Mouse (Mus musculus) left cerebral cortex, postnatal 14 days (tissue): ENCODE data around the gene Gm16181. TPM values are rescaled to one million over a fixed set of nuclear protein-coding genes. Genes with fewer than 3 reads are reported as not detected.

ENCODE experiments used
- DNase-seq, 2 experiments: peaks; one replicate each; pipeline ENCODE4 v3.0.0; 2021 to 2022; ENCODE audit warnings: low spot score in 2 of 2, mixed read lengths in 1 of 2
- intact Hi-C: fragments of 180-260 bp; cut with DNase I; formaldehyde crosslinking; loops from one replicate; pipeline ENCODE4 v1.15.1; 2025
- total RNA-seq, 2 experiments: library from RNA; stranded (reverse); gene quantifications; 2 replicates each; pipeline ENCODE4 v1.2.3; 2021

Gm16181 gene
- total RNA-seq, 2 experiments from 2014 or later: not detected

DNA sequence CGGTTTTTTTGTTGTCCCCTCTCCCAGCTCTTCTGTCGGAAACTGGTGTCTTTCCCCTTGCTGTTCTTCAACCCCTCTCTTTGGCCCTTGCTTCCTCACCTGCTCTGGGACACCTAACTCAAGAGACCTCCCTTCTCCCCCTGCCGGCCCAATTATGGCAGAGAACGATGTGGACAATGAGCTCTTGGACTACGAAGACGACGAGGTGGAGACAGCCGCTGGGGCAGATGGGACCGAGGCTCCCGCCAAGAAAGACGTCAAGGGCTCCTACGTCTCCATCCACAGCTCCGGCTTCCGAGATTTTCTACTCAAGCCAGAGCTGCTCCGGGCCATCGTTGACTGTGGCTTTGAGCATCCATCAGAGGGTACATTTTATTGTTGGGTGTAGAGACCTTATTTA lies 22.5 kb downstream of the Gm16181 start:
- intact Hi-C loops: no loop called here
- DNase-seq: peak; percentile 47 to 67

DNA sequence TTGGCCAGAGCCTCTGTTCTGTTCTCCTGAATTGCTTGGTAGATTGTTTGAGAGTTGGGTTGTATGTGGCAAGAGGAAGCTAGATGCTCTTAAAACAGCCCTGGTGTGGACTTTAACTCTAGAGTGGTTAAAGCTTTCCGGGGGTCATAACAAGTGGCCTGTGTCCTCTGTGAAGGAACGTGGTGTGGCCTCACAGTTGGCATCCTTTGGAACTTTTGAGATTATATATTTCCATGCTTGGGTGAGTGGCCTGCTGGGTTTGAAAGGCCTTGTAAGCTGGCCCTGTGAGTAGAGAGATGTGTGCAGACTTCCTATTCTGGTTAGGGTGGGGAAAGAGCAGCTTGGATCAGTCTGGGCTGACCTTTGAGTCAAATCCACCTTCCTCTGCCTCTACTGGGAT lies 24.4 kb downstream of the Gm16181 start:
- intact Hi-C loops: no loop called here
- peak in 1 of 2 experiments; percentile 5 for DNase-seq

DNA sequence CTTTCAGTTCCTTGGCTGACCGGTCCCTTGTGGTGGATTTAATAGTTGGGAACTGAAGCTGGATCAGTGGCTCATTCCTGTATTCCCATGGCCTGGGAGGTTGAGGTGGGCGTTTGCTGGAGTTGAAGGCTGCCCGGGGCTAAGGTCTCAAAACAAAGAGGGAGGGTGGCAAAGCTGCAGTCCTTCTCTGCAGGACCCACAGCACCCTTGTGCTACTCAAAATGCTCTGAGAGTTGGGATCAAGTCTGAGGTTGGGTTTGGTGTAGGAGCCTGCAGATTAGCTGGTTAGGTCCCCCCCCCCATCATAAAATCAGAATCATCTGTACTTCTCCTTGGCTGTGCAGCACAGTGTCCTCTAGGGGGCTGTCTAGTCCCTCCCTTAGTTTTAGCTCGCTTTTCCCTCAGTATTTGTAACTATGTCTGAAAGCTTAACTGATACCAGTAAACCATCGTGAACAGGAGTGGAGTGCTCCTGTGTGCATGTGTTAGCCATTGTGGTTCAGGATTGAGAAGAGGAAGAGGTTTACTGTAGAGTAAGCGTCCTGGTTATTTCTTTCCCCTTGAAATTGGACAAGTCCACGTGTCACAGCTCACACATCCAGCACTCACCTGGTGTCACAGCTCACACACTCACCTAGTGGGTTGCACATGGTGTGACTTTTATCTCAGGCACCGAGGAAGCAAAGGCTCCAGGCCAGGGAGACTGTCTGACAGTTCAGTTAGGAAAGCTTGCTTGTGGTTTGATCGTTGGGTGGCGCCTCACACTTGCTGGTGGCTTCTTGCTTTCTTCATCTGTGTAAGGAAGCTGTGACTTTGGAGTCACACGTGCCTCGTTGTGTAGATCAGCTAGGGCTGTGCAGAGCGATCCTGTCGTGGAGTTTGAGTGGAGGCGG lies 25.3 kb downstream of the Gm16181 start:
- intact Hi-C loops: no loop called here
- peak in 1 of 2 experiments; percentile 40 for DNase-seq

DNA sequence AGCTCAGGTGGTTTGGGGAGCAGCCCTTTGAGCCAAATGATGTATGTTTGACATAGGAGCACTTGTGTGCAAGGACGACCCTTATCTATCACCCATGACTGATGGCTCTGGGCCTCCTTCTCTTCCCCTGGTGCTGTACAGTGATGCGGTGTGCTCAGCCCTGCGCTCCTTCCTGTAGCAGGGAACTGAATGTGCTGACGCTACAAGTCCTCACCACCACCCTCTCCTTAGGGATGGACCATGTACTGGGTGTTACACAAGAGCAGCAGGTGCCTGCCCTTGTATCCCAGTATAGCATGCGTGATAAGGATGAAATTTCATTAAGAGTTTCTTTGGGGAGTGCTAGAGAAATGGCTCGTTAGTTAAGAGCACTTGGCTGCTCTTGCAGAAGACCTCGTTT lies 26.5 kb downstream of the Gm16181 start:
- intact Hi-C loops: no loop called here
- no peak for DNase-seq

DNA sequence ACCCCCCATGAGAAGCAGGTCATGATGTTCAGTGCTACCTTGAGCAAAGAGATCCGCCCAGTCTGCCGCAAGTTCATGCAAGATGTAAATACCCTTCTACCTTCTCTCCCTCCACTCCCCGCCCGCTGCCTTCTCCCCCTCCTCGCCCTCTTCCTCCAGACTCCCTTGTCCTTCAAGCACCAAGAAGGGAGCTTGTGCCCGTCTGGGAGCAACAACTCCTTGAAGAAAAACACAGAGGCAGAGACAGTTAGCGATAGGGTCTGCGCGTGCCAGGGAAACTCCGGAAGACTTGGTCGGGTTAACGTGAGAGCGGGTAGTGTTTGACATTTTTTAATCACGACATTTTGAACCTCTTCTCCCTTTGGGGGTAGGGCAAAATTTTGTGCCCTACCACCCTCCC lies 28.4 kb downstream of the Gm16181 start:
- intact Hi-C loops: no loop called here
- no peak for DNase-seq

DNA sequence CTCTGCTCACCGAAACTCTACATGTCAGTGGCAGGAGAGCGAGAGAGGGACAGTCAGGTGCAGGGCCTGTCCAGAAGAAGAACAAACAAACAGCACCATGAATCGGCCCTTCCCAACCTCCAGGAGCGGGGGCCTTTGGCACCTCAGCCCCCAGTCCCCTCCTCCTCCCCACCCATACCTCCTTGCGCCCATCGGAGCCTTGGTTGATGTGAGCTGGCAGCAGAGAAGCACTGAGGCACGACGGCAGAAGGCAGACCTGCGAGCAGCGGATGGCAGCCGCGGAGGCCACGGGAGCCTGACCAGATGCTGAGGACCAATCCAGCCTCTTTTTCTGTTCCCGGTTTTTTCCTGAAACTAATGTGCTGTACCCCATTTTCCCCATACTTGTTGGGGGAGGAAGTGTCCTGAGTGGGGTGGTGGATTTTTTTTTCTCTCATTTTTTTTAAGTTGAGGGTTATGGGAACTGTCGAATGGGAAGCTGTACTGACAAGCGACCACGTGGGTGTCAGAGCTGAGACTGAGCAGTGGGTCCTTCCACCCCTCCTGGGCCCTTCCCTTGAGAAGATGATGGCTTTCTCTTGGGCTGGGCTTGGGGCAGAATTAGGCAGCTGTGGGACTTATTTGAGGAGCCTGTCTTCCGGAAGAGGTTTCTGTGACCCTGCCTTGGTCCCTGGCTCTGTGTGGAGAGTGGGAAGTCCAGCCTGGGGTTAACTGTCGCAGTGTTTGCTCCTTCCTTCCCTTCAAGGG lies 29.0 kb downstream of the Gm16181 start:
- no peak for DNase-seq
- intact Hi-C loops: no loop called here

DNA sequence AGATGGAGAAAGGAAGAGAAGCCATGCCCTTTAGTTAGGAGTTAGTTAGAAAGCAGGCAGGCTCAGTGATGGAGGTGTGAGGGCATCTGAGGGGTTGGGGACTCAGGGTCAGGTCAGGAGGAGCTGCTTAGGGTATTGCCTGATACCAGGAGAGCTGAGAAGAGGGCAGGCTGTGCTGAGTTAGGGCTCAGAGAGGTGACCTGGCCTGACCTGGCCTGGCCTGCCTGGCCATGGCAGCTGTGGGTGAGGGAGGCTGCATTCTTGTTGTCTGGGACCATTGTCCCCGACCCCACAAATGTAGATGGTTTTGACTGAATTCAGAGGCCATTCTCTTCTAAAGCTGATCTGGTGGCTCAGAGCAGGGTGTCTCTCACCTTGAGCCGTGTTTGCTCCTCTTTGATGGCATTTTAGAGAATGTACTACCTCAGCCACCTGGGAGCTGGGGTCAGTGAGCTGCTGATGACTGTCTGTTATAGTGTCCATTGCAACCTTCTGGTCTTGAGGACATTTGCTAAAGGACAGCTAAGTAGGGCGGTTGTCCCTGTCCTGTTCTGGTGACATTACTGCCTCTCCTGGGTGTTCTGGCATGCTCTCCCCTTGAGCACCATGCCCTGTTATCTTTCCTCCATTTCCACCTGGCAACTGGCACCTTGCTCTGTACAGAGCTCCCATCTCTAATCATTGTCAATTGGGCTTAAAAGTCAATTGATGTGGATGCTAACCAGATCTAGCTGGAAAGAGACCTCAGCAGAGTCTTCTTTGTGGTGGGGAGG lies 29.9 kb downstream of the Gm16181 start:
- intact Hi-C loops: no loop called here
- DNase-seq: no peak

DNA sequence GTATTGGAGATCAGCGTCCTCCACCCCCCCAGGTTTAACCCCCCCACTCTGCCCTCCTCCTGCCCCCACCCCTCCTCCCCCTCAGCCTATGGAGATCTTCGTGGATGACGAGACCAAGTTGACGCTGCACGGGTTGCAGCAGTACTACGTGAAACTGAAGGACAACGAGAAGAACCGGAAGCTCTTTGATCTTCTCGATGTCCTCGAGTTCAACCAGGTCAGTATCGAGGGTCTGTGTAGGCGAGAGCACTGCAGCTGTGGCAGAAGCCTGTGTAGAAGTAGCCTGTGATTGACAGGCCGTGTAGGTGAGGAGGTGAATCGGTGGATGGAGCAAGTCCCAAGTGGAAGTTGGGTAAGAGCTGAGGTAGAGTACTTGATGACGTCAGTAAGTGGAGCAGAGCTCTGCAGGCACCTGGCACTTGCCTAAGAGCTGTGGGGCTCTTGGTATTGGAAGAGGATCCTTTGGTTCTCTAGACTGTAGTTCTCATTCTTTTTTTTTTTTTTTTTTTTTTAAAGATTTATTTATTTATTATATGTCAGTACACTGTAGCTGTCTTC lies 30.6 kb downstream of the Gm16181 start:
- intact Hi-C loops: no loop called here
- DNase-seq: no peak

DNA sequence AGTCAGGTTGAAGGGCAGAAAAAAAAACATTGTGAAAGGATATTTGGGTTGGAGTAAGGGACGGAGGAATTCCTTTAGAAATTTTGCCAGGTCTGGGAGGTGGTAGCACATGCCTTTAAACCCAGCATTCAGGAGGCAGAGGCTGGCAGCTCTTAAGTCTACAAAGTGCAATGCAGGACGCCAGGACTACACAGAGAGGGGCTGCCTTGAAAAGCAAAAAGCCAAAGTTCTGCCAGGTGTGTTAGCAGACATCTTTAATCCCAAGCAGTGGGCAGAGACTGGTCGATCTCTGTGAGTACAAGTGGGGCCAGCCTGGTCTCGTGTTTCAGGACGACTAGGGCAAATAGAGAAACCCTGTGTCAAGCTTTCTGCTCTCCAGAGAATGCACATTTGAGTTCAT lies 31.3 kb downstream of the Gm16181 start:
- intact Hi-C loops: no loop called here
- DNase-seq: no peak

DNA sequence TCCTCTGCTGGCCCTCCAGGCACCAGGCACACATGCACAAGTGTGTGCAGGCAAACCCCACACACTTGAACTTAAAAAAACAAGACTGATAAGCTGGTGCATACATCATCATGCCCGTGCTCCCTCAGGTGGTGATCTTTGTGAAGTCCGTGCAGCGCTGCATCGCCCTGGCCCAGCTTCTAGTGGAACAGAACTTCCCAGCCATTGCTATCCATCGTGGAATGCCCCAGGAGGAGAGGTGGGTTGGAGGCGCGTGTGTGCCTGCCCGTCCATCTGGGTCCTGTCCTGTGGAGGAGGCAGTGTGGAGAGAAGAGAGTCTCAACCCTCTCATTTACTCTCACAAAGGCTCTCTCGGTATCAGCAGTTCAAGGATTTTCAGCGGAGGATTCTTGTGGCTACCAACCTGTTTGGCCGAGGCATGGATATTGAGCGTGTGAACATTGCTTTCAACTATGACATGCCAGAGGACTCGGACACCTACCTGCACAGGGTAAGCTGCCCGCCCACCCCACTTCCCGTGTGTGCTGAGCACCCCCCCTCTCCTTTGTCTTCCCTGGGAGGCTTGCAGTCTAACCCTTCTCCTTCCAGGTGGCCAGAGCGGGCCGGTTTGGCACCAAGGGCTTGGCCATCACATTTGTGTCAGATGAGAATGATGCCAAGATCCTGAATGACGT lies 32.1 kb downstream of the Gm16181 start:
- intact Hi-C loops: no loop called here
- DNase-seq: no peak

DNA sequence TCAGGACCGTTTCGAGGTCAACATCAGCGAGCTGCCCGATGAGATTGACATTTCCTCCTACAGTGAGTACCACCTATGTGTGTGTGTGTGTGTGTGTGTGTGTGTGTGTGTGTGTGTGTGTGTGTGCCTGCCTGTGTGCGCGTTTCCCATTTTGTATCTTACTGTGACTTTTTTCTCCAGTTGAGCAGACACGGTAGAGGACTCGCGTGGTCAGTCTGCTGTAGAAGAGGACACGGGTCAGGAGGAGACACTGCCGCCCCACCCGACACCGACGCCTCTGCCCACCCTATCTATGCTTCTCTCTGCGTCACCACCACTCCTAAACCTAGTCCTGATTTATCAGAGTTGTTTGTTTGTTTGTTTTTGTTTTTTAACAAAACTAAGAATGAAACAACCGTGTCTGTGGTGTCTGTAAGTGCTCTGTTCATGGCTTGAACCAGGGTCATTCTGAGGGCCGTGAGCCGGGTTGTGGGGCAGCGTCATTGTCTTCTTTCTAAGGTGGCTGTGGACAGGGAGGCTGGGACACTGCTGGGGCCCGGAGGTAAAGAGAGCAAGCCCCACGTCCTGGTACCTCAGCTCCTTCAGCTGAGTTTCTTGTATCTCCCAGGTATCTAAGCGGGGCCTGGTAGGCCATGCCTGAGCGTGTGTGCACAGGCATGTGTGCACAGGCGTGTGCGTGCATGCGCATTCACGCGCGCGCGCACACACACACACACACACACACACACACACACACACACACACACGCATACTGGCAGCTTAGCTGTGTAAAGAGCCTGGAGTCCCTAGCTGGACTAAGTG lies 32.9 kb downstream of the Gm16181 start:
- DNase-seq: no peak
- intact Hi-C loops: no loop called here

DNA sequence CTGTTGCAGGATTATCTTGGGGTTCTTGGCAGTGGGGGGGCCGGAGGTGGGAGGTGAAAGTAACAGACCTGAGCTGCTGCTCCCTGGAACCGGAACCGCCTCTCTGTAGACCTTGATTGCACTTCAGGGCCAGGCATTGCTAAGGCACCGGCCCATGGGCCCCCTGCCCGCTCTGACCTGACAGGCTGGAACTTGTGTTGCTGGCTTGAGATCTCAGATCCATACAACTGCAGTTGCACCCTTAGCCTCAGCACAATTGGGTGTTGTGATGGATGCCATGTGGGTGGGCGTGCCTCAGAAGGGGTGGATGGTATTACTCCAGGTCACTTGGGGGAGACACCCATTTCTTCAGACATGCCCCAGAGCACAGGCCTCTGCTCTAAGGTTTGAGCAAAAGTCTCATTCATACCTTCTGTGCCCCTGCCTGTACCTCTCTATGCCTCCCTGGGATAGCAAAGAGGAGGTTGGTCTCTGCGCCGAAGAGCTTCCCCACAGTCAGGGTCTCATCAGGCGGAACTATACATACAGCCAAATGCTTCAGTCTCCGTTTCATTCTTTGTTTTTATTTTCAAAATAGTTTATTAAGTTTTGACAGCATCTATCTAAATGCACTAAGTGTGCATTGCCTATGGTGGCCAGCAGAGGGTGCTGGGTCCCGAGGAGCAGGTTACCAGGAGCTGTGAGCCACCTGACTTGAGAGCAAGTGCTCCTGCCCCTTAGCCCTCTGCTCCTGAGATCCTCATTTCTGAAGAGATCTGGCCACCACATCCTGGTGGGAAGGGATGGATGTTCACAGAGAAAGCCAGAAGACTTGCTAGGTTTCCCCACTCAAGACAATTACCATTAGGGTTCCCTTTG lies 33.8 kb downstream of the Gm16181 start:
- DNase-seq: peak in 1 of 2 experiments; percentile 57
- intact Hi-C loops: loop anchor here (5.0 kb wide), 1 partner anchor 48 kb away; no protein-coding TSS in a partner anchor

DNA sequence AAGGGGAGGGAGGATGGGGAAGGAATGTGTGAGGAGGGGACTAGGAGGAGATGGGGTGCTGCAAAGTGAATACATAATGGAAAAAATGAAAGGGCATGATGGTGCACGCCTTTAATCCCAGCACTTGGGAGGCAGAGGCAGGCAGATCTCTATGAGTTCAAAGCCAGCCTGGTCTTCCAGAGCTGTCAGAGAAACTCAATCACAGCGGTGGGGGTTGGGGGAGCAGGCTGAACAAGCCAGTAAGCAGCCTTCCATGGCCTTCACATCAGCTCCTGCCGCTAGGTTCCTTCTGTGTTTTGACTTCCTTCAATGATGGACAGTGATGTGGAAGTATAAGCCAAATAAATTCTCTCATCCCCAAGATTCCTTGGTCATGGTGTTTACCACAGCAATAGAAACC lies 34.7 kb downstream of the Gm16181 start:
- intact Hi-C loops: loop anchor here (5.0 kb wide), 1 partner anchor 47 kb away; no protein-coding TSS in a partner anchor
- no peak for DNase-seq

DNA sequence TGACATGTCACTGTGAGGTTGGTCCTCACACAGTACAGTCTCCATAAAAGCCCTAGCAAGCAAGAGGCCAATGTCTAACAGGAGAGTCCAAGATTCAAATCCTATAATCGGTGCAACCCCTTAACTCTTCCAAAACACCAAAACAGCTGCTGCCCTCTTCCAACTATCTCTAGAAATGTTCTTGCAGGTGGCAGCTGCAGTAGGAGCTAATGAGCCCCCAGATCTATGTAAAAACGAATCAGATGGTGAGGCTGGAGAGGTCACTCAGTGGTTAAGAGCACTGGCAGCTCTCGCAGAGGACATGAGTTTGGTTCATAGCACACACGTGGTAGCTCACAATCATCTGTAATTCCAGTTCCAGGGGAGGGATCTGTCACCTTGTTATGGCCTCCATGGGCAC lies 35.1 kb downstream of the Gm16181 start:
- DNase-seq: no peak
- intact Hi-C loops: loop anchor here (5.0 kb wide), 1 partner anchor 47 kb away; no protein-coding TSS in a partner anchor

DNA sequence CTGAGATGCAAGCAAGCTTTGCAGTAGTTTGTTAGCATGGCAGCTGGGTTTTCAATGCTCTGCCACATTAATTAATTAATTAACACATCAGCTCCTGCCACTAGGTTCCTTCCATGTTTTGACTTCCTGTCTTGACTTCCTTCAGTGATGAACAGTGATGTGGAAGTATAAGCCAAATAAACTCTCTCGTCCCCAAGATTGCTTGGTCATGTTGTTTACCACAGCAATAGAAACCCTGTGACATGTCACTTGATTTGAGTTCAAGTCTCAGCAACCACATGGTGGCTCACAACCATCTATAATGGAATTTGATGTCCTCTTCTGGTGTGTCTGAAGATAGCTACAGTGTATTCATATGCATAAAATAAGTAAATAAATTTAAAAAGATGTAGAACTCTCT lies 36.7 kb downstream of the Gm16181 start:
- no peak for DNase-seq
- intact Hi-C loops: loop anchor here (5.0 kb wide), 1 partner anchor 45 kb away; no protein-coding TSS in a partner anchor

DNA sequence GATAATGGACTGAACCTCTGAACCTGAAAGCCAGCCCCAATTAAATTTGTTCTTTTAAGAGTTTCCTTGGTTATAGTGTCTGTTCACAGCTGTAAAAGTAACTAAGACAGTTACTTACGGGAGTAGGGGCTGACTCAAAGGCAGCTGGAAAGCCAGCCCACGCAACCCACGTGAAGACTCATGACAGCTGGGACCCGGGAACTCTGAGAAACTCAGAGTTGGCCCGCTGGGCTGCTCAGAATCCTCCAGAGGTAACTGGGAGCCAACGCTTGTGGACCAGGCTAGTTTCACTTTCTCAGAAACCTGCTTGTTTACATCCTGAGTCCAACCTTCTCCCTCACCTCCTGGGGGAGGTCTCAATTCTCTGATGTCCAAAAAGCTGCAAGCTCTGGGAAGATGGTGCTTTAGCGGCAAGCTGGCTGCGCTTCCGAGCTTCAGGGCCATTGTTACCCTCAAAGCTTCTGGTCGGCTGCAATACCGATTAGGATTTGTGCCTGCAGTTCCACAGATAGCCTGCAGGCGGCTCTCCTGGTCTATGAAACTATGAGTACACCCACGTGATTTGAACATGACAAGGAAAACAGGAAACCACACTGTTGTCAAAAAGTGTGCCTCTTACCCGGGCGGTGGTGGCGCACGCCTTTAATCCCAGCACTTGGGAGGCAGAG lies 37.3 kb downstream of the Gm16181 start:
- peak; percentile 96 to 97 for DNase-seq
- intact Hi-C loops: loop anchor here (2.0 to 5.0 kb wide), 2 partner anchors 17 to 44 kb away; no protein-coding TSS in a partner anchor
